Mouse (Mus musculus): ENCODE results near the gene Adra2c.

Gene Adra2c

GRCm38 (mm10) chr5:35278019-35278418 lies at the start of gene Adra2c:
TSS of gene Adra2c (plus strand) at chr5:35278319.
- DNase-seq (ENCODE audit: low spot score in 2 of 2): no peak

- no peak for DNase-seq (ENCODE audit: low spot score in 2 of 2)
Measured at GRCm38 (mm10) chr5:35233142-35233541, 45.0 kb upstream of the Adra2c start.

- DNase-seq (ENCODE audit: low spot score in 2 of 2): no peak
Measured at GRCm38 (mm10) chr5:35237757-35238156, 40.4 kb upstream of the Adra2c start.

- DNase-seq (ENCODE audit: low spot score in 2 of 2): no peak
Measured at GRCm38 (mm10) chr5:35238627-35239026, 39.5 kb upstream of the Adra2c start.

- no peak for DNase-seq (ENCODE audit: low spot score in 2 of 2)
Measured at GRCm38 (mm10) chr5:35241556-35241955, 36.6 kb upstream of the Adra2c start.

- peak in 1 of 2 experiments; percentile 16 for DNase-seq (ENCODE audit: low spot score in 2 of 2)
Measured at GRCm38 (mm10) chr5:35244204-35244603, 33.9 kb upstream of the Adra2c start.

- no peak for DNase-seq (ENCODE audit: low spot score in 2 of 2)
Measured at GRCm38 (mm10) chr5:35245555-35246273, 32.4 kb upstream of the Adra2c start.

GRCm38 (mm10) chr5:35254964-35255716 lies 23.0 kb upstream of the Adra2c start:
- no peak for DNase-seq (ENCODE audit: low spot score in 2 of 2)

GRCm38 (mm10) chr5:35263716-35264115 lies 14.4 kb upstream of the Adra2c start:
- DNase-seq (ENCODE audit: low spot score in 2 of 2): peak; percentile 7

- DNase-seq (ENCODE audit: low spot score in 2 of 2): no peak
Measured at GRCm38 (mm10) chr5:35267486-35267885, 10.6 kb upstream of the Adra2c start.

GRCm38 (mm10) chr5:35275356-35275755 lies 2.8 kb upstream of the Adra2c start:
- DNase-seq (ENCODE audit: low spot score in 2 of 2): no peak

- DNase-seq (ENCODE audit: low spot score in 2 of 2): peak in 1 of 2 experiments; percentile 41
Measured at GRCm38 (mm10) chr5:35278741-35279695, 899 bp downstream of the Adra2c start.

- no peak for DNase-seq (ENCODE audit: low spot score in 2 of 2)
Measured at GRCm38 (mm10) chr5:35279696-35280001, 1.5 kb downstream of the Adra2c start.

- peak in 1 of 2 experiments; percentile 23 for DNase-seq (ENCODE audit: low spot score in 2 of 2)
Measured at GRCm38 (mm10) chr5:35280002-35280782, 2.1 kb downstream of the Adra2c start.

GRCm38 (mm10) chr5:35280783-35281165 lies 2.7 kb downstream of the Adra2c start:
- no peak for DNase-seq (ENCODE audit: low spot score in 2 of 2)

- no peak for DNase-seq (ENCODE audit: low spot score in 2 of 2)
Measured at GRCm38 (mm10) chr5:35285281-35285680, 7.2 kb downstream of the Adra2c start.

- DNase-seq (ENCODE audit: low spot score in 2 of 2): no peak
Measured at GRCm38 (mm10) chr5:35286190-35286589, 8.1 kb downstream of the Adra2c start.

- no peak for DNase-seq (ENCODE audit: low spot score in 2 of 2)
Measured at GRCm38 (mm10) chr5:35299621-35300020, 21.5 kb downstream of the Adra2c start.

- DNase-seq (ENCODE audit: low spot score in 2 of 2): no peak
Measured at GRCm38 (mm10) chr5:35304191-35304590, 26.1 kb downstream of the Adra2c start.

- no peak for DNase-seq (ENCODE audit: low spot score in 2 of 2)
Measured at GRCm38 (mm10) chr5:35305332-35305731, 27.2 kb downstream of the Adra2c start.

- no peak for DNase-seq (ENCODE audit: low spot score in 2 of 2)
Measured at GRCm38 (mm10) chr5:35306692-35307091, 28.6 kb downstream of the Adra2c start.

Data from urinary bladder, adult 18-20 months (tissue).